Mouse (Mus musculus): ENCODE results near the gene Prrc2a. TPM values are rescaled to one million over a fixed set of nuclear protein-coding genes. Genes with fewer than 3 reads are reported as not detected.
A peak's percentile ranks its signal among the peaks of the same experiment; 100 is the strongest.

Prrc2a gene
- polyA plus RNA-seq, 2 experiments = 192 to 404 TPM

- Histone ChIP-seq H3K9ac (ENCODE audit: low read depth, low read length, severe bottlenecking) (peak within 1 kb of the TSS; percentile 90), H3K9me3 (ENCODE audit: control insufficient read depth, low read length) (no peaks in the 10 kb centered on the region), H3K27ac (replicated peaks; ENCODE audit: low read depth, low read length) (peak within 1 kb of the TSS; percentile 84), H3K27me3 (ENCODE audit: control insufficient read depth, insufficient read depth, low read length) (no peaks in the 10 kb centered on the region), H3K4me2 (replicated peaks; ENCODE audit: low read depth, low read length, severe bottlenecking) (peak within 1 kb of the TSS; percentile 74), H3K4me1 (ENCODE audit: control insufficient read depth, insufficient read depth, low read length) (peaks cover 18% of the 10 kb centered on the region), H3K4me3 (replicated peaks; ENCODE audit: low read length) (peak within 1 kb of the TSS; percentile 98), H3K36me3 (ENCODE audit: control insufficient read depth, insufficient read depth, low read length) (peaks cover 36% of the 10 kb centered on the region)
- ATAC-seq (ENCODE audit: low FRiP score, low read depth) (no peak), DNase-seq (ENCODE audit: low spot score) (peak; percentile 72)
- under 1% methylated on average over 19 of the region's 19 CpGs for WGBS
- no peak for TF ChIP-seq POLR2A (IDR thresholded peaks at IDR 0.05; ENCODE audit: borderline replicate concordance, extremely low read depth, insufficient read depth, insufficient read length)
These were observed 42.8 kb downstream of the Prrc2a start, which contains the start of gene Csnk2b for GRCm38 (mm10) chr17:35121871-35122303. Gene Csnk2b (minus strand): TSS chr17:35122053.

DNA sequence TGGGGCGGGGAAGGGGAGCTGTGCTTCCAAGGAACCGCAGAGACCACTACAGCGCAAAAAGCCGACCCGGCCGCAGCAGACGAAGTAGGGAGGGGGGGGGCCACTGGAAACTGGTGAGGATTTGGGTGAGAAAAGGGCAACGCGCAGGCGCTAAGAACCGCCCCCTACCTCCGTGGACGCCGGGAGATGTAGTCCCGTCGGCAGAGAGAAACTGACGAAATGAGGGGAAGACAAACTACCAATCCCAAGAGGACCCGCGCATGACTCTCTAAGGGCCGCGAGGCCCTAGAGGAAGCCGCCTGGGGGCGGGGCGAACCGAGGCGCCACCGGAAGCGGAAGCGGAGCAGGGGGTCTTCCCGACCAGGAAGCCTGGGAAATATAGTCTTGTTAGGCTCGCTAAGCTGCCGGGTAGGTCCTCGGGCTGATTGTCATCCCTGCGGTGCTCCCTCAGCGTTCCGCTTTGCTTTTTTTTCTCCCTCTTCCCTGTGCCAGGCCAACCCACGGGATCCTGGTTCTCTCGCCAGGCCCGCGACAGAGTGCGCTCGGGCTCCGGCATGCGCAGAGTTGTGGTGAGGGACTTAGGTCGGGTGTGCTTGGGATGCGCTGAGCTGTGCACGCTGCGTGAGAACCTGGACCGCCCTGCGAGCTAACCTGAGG, 43.4 kb downstream of the Prrc2a start, which contains the start of gene Gpank1:
Gene Gpank1, plus strand, starts transcription at position 313 of the 657 bp plus-strand sequence.
- H3K27me3 ChIP-seq (ENCODE audit: control insufficient read depth, insufficient read depth, low read length) = no peaks in the 10 kb centered on the region

DNA sequence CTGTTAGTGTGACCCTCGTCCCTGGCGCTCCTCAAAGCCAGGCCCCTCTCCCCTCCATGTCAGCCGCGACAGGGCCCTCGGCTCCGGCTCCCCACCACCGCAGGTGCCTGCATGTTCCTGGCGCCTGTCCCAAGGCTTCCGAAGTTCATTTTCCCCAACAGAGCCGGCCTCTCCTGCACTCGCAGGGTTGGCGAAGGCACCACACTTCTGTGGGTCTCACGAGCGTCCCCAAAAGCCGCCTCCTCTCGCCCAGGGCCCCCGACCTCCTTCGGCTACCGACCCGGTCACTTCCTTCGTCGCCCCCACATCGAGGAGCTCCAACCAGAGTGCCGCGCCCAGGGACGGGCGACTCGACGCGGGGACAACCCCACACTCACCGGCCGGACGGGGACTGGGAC, 44.0 kb downstream of the Prrc2a start:
- no peaks in the 10 kb centered on the region for H3K27me3 ChIP-seq (ENCODE audit: control insufficient read depth, insufficient read depth, low read length)
- ATAC-seq (ENCODE audit: low FRiP score, low read depth) = no peak
- no peak for TF ChIP-seq POLR2A (IDR thresholded peaks at IDR 0.05; ENCODE audit: borderline replicate concordance, extremely low read depth, insufficient read depth, insufficient read length)
- DNase-seq (ENCODE audit: low spot score) = no peak
- WGBS = 0% methylated on average over 33 of the region's 33 CpGs
- H3K27ac ChIP-seq (replicated peaks; ENCODE audit: low read depth, low read length) = peak overlapping the region; percentile 71
- peak overlapping the region; percentile 90 for H3K9ac ChIP-seq (ENCODE audit: low read depth, low read length, severe bottlenecking)
- H3K4me1 ChIP-seq (ENCODE audit: control insufficient read depth, insufficient read depth, low read length) = peaks cover 12% of the 10 kb centered on the region
- peaks cover 46% of the 10 kb centered on the region for H3K36me3 ChIP-seq (ENCODE audit: control insufficient read depth, insufficient read depth, low read length)
- peak overlapping the region; percentile 98 for H3K4me3 ChIP-seq (replicated peaks; ENCODE audit: low read length)
- no peaks in the 10 kb centered on the region for H3K9me3 ChIP-seq (ENCODE audit: control insufficient read depth, low read length)
- H3K4me2 ChIP-seq (replicated peaks; ENCODE audit: low read depth, low read length, severe bottlenecking) = peak overlapping the region; percentile 74

More for the DNA sequence above, 43.4 kb downstream of the Prrc2a start, which contains the start of gene Gpank1:
- WGBS = under 1% methylated on average over 49 of the region's 50 CpGs
- DNase-seq (ENCODE audit: low spot score) (peak; percentile 100), ATAC-seq (ENCODE audit: low FRiP score, low read depth) (peak; percentile 96)
- peaks cover 41% of the 10 kb centered on the region for H3K36me3 ChIP-seq (ENCODE audit: control insufficient read depth, insufficient read depth, low read length)
- peak within 1 kb of the TSS; percentile 98 for H3K4me3 ChIP-seq (replicated peaks; ENCODE audit: low read length)
- peaks cover 12% of the 10 kb centered on the region for H3K4me1 ChIP-seq (ENCODE audit: control insufficient read depth, insufficient read depth, low read length)
- peak within 1 kb of the TSS; percentile 84 for H3K27ac ChIP-seq (replicated peaks; ENCODE audit: low read depth, low read length)
- no peaks in the 10 kb centered on the region for H3K9me3 ChIP-seq (ENCODE audit: control insufficient read depth, low read length)
- peak; percentile 68; the same call in 1 of the 2 replicates for TF ChIP-seq POLR2A (IDR thresholded peaks at IDR 0.05; ENCODE audit: borderline replicate concordance, extremely low read depth, insufficient read depth, insufficient read length)
- H3K4me2 ChIP-seq (replicated peaks; ENCODE audit: low read depth, low read length, severe bottlenecking) = peak within 1 kb of the TSS; percentile 74
- H3K9ac ChIP-seq (ENCODE audit: low read depth, low read length, severe bottlenecking) = peak within 1 kb of the TSS; percentile 90

- Histone ChIP-seq H3K4me1 (ENCODE audit: control insufficient read depth, insufficient read depth, low read length) (peaks cover 7% of the 10 kb centered on the region), H3K4me3 (replicated peaks; ENCODE audit: low read length) (no peak within 1 kb of the TSS), H3K36me3 (ENCODE audit: control insufficient read depth, insufficient read depth, low read length) (peaks cover 53% of the 10 kb centered on the region), H3K9ac (ENCODE audit: low read depth, low read length, severe bottlenecking) (no peak within 1 kb of the TSS), H3K27me3 (ENCODE audit: control insufficient read depth, insufficient read depth, low read length) (no peaks in the 10 kb centered on the region), H3K27ac (replicated peaks; ENCODE audit: low read depth, low read length) (no peak within 1 kb of the TSS), H3K4me2 (replicated peaks; ENCODE audit: low read depth, low read length, severe bottlenecking) (no peak within 1 kb of the TSS), H3K9me3 (ENCODE audit: control insufficient read depth, low read length) (no peaks in the 10 kb centered on the region)
- TF ChIP-seq POLR2A (IDR thresholded peaks at IDR 0.05; ENCODE audit: borderline replicate concordance, extremely low read depth, insufficient read depth, insufficient read length) = no peak
- ATAC-seq (ENCODE audit: low FRiP score, low read depth) (no peak), DNase-seq (ENCODE audit: low spot score) (no peak)
- 88% methylated on average over 8 of the region's 8 CpGs for WGBS
These were observed 49.4 kb downstream of the Prrc2a start, which contains the start of gene Ly6g5b for GRCm38 (mm10) chr17:35115046-35116019. Gene Ly6g5b (minus strand): TSS chr17:35115428.

DNA sequence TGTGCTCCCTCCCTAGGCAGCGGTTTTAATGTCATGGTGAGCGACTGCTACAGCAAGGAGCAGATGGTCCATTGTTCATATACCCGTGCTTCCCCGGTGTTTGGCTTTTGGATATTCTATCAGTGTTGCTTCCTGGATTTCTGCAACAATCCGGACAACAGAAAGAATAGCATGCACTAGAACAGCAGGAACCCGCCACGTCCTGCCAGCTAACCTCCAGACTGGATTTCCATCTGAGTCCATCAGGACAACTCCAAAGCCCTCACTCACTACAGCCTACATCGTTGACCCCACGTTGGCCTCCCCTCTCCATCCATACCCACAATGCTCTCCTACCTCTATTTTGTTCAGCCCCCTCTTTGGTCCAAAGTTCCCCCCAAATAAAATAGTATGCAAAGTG, 52.9 kb downstream of the Prrc2a start:
- TF ChIP-seq POLR2A (IDR thresholded peaks at IDR 0.05; ENCODE audit: borderline replicate concordance, extremely low read depth, insufficient read depth, insufficient read length) = no peak
- no peaks in the 10 kb centered on the region for H3K9me3 ChIP-seq (ENCODE audit: control insufficient read depth, low read length)
- ATAC-seq (ENCODE audit: low FRiP score, low read depth) = no peak
- no peak overlapping the region for H3K27ac ChIP-seq (replicated peaks; ENCODE audit: low read depth, low read length)
- peaks cover 25% of the 10 kb centered on the region for H3K36me3 ChIP-seq (ENCODE audit: control insufficient read depth, insufficient read depth, low read length)
- DNase-seq (ENCODE audit: low spot score) = no peak
- H3K9ac ChIP-seq (ENCODE audit: low read depth, low read length, severe bottlenecking) = no peak overlapping the region
- H3K4me3 ChIP-seq (replicated peaks; ENCODE audit: low read length) = no peak overlapping the region
- WGBS = 85% methylated on average over 9 of the region's 9 CpGs
- H3K4me1 ChIP-seq (ENCODE audit: control insufficient read depth, insufficient read depth, low read length) = no peaks in the 10 kb centered on the region
- no peaks in the 10 kb centered on the region for H3K27me3 ChIP-seq (ENCODE audit: control insufficient read depth, insufficient read depth, low read length)
- no peak overlapping the region for H3K4me2 ChIP-seq (replicated peaks; ENCODE audit: low read depth, low read length, severe bottlenecking)
